Mouse (Mus musculus) myocyte (in vitro differentiated cells): ENCODE results near the gene Sumo1.

Experiments
- MAX ChIP-seq: IDR thresholded peaks from one replicate; pipeline ENCODE4 v1.6.1; 2011; ENCODE audit warnings: low read depth, mild to moderate bottlenecking, control low read depth
- MYOD1 ChIP-seq, 3 experiments: IDR thresholded peaks; one replicate each; pipeline ENCODE4 v1.6.1; 2011; ENCODE audit warnings: control low read depth in 2 of 3, low read depth in 2 of 3, mild to moderate bottlenecking in 2 of 3, moderate library complexity in 1 of 3; ENCODE audit not compliant: insufficient read length in 2 of 3, control insufficient read depth in 1 of 3
- MYOG ChIP-seq, 3 experiments: IDR thresholded peaks; one replicate each; pipeline ENCODE4 v1.6.1; 2011; ENCODE audit warnings: control low read depth in 2 of 3, low read depth in 2 of 3, mild to moderate bottlenecking in 2 of 3; ENCODE audit not compliant: insufficient read length in 2 of 3, control insufficient read depth in 1 of 3, insufficient read depth in 1 of 3
- POLR2A ChIP-seq: IDR thresholded peaks from one replicate; pipeline ENCODE4 v1.6.1; 2011; ENCODE audit warnings: low read depth, mild to moderate bottlenecking, control low read depth, moderate library complexity; ENCODE audit not compliant: insufficient read length
- REST ChIP-seq: IDR thresholded peaks from one replicate; pipeline ENCODE4 v1.6.1; 2011; ENCODE audit warnings: mild to moderate bottlenecking, control low read depth, moderate library complexity; ENCODE audit not compliant: insufficient read depth, insufficient read length

DNA sequence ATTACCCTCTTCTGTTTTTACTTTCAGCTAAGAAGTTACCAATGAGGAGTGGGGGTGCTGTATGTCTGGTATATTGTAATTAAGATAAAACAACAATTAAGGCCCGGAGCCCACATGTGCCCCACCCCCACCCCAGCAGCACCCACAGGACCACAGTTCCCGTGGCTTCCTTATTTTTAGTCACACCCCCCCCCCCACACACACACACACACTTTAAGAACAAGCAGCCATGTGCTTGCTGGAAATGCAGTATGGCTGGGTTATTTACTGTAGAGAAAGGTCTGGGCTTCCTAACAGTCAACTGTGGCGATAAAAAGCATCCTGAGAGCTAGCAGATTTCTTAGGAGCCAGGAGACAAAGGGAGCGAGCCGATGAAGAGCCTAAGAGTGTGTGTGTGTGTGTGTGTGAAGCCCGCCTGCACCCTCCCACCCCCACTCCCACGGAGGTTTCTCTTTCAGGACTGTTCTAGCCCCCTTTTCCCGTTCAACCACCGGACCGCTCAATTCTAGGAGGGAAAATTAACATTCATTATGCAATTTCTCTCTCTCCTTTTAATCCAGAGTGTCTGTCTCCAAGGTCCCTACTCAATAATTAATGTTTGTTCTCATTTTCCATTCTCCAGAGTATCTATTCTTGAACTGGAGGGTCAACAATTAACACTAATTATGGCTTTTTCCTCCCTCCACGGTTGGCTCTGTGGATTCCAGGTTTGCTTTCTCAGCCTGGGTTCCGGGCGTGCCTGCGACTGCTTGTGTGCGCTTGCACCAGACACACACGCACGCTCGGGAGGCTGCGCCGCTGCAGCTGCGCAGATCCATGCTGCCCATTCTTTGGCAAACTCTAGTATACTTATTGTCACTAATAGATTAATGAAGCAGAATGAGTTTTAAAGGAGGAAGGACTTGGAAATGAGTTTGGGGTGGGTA lies 96.1 kb downstream of the Sumo1 start:
- TF ChIP-seq MYOD1 (IDR thresholded peaks at IDR 0.05; ENCODE audit: control insufficient read depth in 1 of 3, insufficient read length in 2 of 3, low read depth in 2 of 3) (no peak), POLR2A (no peak), REST (no peak), MAX (no peak), MYOG (IDR thresholded peaks at IDR 0.05; ENCODE audit: control insufficient read depth in 1 of 3, insufficient read depth in 1 of 3, insufficient read length in 2 of 3, low read depth in 2 of 3) (no peak)
